Mouse (Mus musculus): Measurements from ENCODE around the gene Otor.

DNA sequence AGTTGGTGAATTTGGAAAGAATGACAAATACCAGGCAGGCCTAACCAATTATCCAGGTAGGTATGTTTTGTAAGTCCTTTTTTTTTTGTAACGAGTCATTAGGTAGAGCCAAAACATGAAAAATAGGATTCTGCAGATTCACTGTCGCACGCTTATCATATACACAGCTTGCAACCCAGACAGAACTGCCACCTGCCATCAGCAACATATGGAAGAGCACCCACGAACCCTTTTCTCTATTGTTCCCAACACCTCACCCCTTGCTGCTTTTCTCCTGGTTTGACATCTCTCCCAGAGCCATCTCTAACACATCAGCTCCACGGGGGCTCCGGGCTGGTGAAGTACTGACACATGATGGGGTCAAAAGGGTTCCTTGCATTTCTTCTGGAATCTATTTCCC, 16.5 kb downstream of the Otor start:
- TF ChIP-seq POLR2A (IDR thresholded peaks at IDR 0.05; ENCODE audit: borderline replicate concordance, extremely low read depth, low read depth, low read length): no peak
- no peak for TF ChIP-seq CTCF (IDR thresholded peaks at IDR 0.05; ENCODE audit: insufficient read depth, low read length)

Measured in lung, adult 2 months (tissue).